Mouse (Mus musculus): ENCODE results near the gene Nudt2. TPM values are rescaled to one million over a fixed set of nuclear protein-coding genes. Genes with fewer than 3 reads are reported as not detected.

Gene Nudt2
- polyA plus RNA-seq, 1 experiment from 2014 or later, result 63.5 TPM

DNA sequence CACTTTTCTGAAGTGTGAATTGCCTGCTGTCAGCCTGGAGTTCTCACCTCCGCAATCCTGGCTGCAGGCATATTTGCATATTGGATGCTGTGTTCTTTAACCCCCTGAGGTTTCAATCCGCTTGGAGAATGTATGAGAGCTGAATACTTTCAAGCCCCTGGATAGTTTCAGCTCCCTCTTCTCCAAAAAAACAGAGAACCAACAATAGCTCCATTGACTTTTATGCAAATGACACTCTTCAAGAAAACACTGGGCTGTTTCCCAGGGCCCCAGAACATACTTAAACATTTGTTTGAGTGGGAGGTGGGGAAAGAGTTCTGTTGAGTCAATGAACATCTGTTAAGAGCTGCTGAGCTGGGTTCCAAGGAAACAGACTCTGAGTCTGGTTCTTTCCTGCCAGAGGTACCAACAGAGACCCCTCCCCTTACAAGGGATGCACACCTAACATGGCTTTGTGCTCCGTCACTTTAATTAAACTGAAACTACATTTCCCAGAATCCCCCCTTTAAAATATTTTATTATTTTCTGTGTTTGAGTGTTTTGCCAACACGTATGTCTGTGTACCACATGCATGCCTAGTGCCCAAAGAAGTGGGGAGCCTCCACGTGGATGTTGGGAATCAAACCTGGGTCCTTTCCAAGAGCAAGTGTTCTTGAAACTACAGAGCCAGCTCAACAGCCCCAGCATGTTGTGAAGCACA, 5.9 kb downstream of the Nudt2 start:
- H3K9ac ChIP-seq (replicated peaks), result no peak overlapping the region
- H3K27ac ChIP-seq (replicated peaks), result peak overlapping the region; percentile 55
- H3K4me2 ChIP-seq (replicated peaks), result no peak overlapping the region; the same call in 1 of the 2 replicates

DNA sequence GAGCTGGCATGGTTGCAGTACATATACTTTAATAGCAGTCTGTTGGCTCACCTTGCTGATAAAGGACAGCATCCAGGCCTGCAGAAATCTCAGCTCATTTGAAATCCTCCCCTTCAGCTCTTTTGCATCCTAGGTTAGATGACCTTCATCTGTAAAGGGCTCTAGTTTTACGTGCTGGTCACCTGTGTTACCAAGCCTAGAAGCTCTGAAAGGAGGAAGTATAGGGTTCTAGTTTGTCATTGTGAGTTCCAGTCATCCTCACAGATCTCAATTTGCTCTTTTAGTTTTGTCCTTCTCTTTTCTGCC, 6.4 kb downstream of the Nudt2 start:
- H3K36me3 ChIP-seq, result 0 out of 2 replicates have a peak, but pooled peaks cover 6% of the 10 kb centered on the region
- H3K9me3 ChIP-seq, result no peaks in the 10 kb centered on the region
- H3K9ac ChIP-seq (replicated peaks), result no peak overlapping the region
- no peaks in the 10 kb centered on the region for H3K27me3 ChIP-seq
- ATAC-seq (ENCODE audit: low FRiP score, low read depth), result no peak
- no peak overlapping the region for H3K4me3 ChIP-seq
- peaks cover 28% of the 10 kb centered on the region for H3K4me1 ChIP-seq
- H3K27ac ChIP-seq (replicated peaks), result peak overlapping the region; percentile 55
- WGBS, result 79% methylated on average over 1 of the region's 1 CpGs
- H3K4me2 ChIP-seq (replicated peaks), result no peak overlapping the region

More for the DNA sequence above, 5.9 kb downstream of the Nudt2 start:
- peaks cover 30% of the 10 kb centered on the region for H3K4me1 ChIP-seq
- no peaks in the 10 kb centered on the region for H3K27me3 ChIP-seq
- H3K36me3 ChIP-seq, result 0 out of 2 replicates have a peak, but pooled peaks cover 6% of the 10 kb centered on the region
- H3K4me3 ChIP-seq, result no peak overlapping the region
- no peaks in the 10 kb centered on the region for H3K9me3 ChIP-seq
- peak; percentile 73 for ATAC-seq (ENCODE audit: low FRiP score, low read depth)
- 30% methylated on average over 5 of the region's 5 CpGs for WGBS

DNA sequence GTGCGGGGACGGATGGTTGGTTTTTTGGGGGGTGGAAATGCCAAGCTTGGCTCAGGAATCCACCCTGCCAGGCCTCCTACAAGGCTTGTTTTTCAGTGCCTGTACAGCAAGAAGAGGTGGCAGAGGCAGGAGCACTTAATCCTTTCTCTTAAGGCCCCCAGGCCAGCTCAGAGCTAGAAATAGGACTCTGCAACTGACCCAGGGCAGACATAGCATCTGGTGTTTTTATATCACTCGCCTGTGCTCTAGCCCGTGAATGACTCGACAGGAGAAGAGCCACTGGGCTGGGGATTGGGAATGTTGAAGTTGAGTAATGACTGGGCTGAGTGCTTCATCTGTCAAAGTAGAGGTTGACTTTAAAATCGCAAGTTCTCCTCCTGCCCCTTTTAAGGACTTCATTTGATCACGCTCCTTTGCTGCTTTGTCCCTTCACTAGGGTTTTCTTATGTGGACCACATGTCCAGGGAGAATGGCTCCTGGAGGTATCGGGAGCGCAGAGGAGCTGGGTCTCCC, 12.8 kb downstream of the Nudt2 start:
- no peak for ATAC-seq (ENCODE audit: low FRiP score, low read depth)
- peaks cover 9% of the 10 kb centered on the region; the same call in 1 of the 2 replicates for H3K36me3 ChIP-seq
- no peak overlapping the region for H3K9ac ChIP-seq (replicated peaks)
- H3K9me3 ChIP-seq, result no peaks in the 10 kb centered on the region
- no peaks in the 10 kb centered on the region for H3K27me3 ChIP-seq
- no peak overlapping the region for H3K4me3 ChIP-seq
- 89% methylated on average over 9 of the region's 9 CpGs for WGBS
- H3K27ac ChIP-seq (replicated peaks), result no peak overlapping the region
- H3K4me2 ChIP-seq (replicated peaks), result no peak overlapping the region
- no peaks in the 10 kb centered on the region for H3K4me1 ChIP-seq

DNA sequence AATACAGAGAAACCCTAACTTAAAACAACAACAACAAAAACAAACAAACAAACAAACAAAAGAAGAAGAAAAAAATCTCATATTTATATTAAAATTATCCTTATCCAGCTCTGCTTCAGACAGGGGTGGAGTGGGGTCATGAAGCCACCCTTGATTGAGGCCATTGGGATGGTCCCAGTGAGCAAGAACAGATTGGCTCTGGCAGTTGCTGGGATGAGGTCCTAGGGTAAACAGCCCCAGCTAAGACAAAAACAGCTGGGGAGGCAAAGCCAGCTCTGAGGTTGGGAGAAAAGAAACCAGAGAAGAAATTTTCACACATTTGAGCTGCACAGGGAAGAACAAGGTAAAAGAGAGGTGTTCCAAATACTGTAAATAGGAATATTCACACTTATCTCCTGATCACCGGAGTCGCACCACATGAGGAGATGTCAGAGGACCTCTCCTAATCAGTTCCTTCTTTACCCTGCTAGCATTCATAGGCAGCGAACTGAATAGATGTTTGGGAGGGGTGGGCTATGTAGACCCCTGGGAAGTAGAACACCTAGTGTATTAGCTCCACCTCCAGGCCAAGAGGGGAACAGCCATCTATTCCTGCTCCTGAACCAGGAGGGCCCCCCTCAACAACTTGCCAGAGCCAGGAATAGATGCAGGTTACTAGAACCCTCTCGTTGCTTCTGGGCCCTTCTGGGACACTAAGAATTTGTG, 14.0 kb downstream of the Nudt2 start:
- no peaks in the 10 kb centered on the region for H3K27me3 ChIP-seq
- H3K4me1 ChIP-seq, result no peaks in the 10 kb centered on the region
- no peak overlapping the region for H3K4me3 ChIP-seq
- H3K4me2 ChIP-seq (replicated peaks), result no peak overlapping the region
- peaks cover 4% of the 10 kb centered on the region; the same call in 1 of the 2 replicates for H3K36me3 ChIP-seq
- no peak overlapping the region for H3K27ac ChIP-seq (replicated peaks)
- no peaks in the 10 kb centered on the region for H3K9me3 ChIP-seq
- ATAC-seq (ENCODE audit: low FRiP score, low read depth), result no peak
- no peak overlapping the region for H3K9ac ChIP-seq (replicated peaks)
- 68% methylated on average over 4 of the region's 4 CpGs for WGBS

DNA sequence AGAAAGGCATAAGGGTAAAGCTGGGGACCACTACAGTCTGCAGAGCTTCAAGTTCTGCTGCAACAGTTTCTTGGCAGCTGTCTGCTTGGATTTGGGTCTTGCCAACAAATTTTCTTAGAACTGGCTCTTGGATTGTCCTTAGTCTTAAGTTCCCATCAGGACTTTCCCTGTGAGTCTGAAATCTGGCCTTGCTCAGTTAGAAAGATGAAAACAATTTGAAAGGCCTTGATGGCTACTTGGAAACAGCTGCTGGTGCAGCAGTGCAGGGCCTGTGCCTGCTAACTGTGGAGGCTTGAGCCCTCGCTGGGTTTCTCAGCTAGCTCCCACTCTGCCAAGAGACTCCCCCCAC, 14.5 kb downstream of the Nudt2 start:
- H3K4me3 ChIP-seq, result no peak overlapping the region
- WGBS, result 78% methylated on average over 1 of the region's 1 CpGs
- ATAC-seq (ENCODE audit: low FRiP score, low read depth), result no peak

DNA sequence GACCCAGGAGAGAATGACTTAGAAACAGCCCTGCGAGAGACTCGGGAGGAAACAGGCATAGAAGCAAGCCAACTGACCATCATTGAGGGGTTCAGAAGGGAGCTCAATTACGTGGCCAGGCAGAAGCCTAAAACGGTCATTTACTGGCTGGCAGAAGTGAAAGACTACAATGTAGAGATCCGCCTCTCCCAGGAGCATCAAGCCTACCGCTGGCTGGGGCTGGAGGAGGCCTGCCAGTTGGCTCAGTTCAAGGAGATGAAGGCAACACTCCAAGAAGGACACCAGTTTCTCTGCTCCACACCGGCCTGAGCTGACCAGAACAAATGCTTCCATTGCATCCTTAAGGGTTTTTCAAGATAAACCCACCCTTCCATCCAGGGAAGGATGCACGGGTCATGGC, 15.3 kb downstream of the Nudt2 start:
- no peaks in the 10 kb centered on the region for H3K9me3 ChIP-seq
- 90% methylated on average over 8 of the region's 8 CpGs for WGBS
- no peak for ATAC-seq (ENCODE audit: low FRiP score, low read depth)
- peaks cover 3% of the 10 kb centered on the region; the same call in 1 of the 2 replicates for H3K36me3 ChIP-seq
- no peak overlapping the region for H3K4me2 ChIP-seq (replicated peaks)
- no peaks in the 10 kb centered on the region for H3K27me3 ChIP-seq
- no peak overlapping the region for H3K9ac ChIP-seq (replicated peaks)
- H3K27ac ChIP-seq (replicated peaks), result no peak overlapping the region
- no peak overlapping the region for H3K4me3 ChIP-seq
- no peaks in the 10 kb centered on the region for H3K4me1 ChIP-seq

More for the DNA sequence above, 14.5 kb downstream of the Nudt2 start:
- H3K9me3 ChIP-seq, result no peaks in the 10 kb centered on the region
- peaks cover 3% of the 10 kb centered on the region; the same call in 1 of the 2 replicates for H3K36me3 ChIP-seq
- no peaks in the 10 kb centered on the region for H3K4me1 ChIP-seq
- H3K9ac ChIP-seq (replicated peaks), result no peak overlapping the region
- H3K27ac ChIP-seq (replicated peaks), result no peak overlapping the region
- H3K4me2 ChIP-seq (replicated peaks), result no peak overlapping the region
- H3K27me3 ChIP-seq, result no peaks in the 10 kb centered on the region

DNA sequence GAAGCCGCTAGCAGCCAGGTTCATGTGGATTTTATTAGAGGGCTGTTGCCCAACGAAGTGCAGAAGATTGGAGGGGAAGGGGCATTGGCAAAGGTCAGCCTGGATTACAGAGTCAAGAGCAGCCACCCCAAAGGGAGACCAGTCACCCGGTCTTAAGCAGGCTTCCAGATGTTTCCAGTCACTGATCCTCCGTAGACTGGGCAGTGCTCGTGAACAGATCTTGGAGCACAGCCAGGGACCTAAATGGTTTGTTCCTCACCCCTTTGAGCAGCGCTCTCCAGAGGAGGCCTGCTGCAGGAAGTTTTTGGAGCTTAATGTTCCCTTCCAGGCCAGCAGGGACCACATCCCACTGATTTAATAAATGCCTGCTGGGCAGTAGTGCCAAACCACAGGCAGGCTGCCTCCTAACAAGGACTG, 16.7 kb downstream of the Nudt2 start:
- ATAC-seq (ENCODE audit: low FRiP score, low read depth), result no peak
- no peak overlapping the region for H3K4me2 ChIP-seq (replicated peaks)
- no peaks in the 10 kb centered on the region for H3K4me1 ChIP-seq
- H3K27me3 ChIP-seq, result no peaks in the 10 kb centered on the region
- H3K27ac ChIP-seq (replicated peaks), result no peak overlapping the region
- WGBS, result 63% methylated on average over 6 of the region's 6 CpGs
- H3K4me3 ChIP-seq, result no peak overlapping the region
- peaks cover 3% of the 10 kb centered on the region; the same call in 1 of the 2 replicates for H3K36me3 ChIP-seq
- H3K9me3 ChIP-seq, result no peaks in the 10 kb centered on the region
- H3K9ac ChIP-seq (replicated peaks), result no peak overlapping the region

DNA sequence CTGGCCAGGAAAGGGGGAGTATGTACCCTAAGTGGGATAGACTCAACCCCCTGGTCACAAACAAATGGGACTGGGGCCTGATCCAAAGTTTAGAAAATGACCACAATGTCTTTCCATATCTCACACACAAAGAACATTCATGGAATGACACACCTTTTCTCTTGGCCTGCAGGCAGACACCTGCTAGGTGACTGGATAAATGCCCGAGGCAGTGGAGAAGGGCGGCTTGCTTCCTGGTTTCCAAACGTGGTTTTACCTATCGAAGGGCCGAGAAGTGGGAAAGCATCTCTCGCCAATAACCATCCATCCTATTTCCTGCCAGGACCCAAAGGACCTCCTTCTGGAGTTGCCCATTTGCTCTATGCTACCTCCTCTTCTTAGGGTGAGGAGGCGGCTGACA, 28.0 kb downstream of the Nudt2 start:
- Histone ChIP-seq H3K27me3 (peaks cover 41% of the 10 kb centered on the region), H3K4me1 (peaks cover 8% of the 10 kb centered on the region), H3K4me2 (replicated peaks) (no peak overlapping the region), H3K9ac (replicated peaks) (no peak overlapping the region), H3K4me3 (no peak overlapping the region), H3K9me3 (no peaks in the 10 kb centered on the region), H3K36me3 (0 out of 2 replicates have a peak, but pooled peaks cover 3% of the 10 kb centered on the region), H3K27ac (replicated peaks) (no peak overlapping the region)
- ATAC-seq (ENCODE audit: low FRiP score, low read depth), result no peak
- WGBS, result 85% methylated on average over 7 of the region's 7 CpGs

DNA sequence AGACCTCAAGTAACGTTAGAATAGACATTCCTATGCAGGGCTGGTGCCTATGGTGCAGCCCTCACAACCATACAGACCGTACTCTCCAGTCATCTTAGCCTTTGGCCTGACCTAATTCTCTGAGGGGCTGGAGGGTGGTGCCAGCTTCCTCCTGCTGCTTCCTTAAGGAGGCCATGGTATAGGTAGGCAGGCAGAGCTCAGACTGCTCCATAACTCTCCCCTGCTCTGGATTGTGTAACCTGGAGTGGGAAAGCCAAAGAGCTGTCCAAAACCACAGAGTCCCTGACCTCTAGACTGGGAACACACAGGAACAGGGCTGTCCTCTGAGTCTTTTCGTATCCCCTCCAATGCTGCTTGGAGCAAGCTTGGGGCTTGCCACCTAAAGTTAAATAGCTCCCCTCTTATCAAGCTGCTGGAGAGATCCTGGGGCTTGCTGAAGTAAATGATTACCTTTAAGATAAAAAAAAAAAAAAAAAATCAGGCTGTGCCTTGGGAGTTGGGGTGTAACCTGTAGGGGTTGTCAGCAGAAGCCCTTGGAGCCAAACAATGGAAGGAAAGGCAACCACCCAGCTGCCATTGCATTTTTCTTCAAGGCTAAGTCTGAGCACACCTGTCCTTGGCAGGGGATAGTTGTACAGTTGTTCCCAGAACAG, 28.6 kb downstream of the Nudt2 start:
- Histone ChIP-seq H3K27me3 (peaks cover 48% of the 10 kb centered on the region), H3K4me3 (no peak overlapping the region), H3K27ac (replicated peaks) (no peak overlapping the region), H3K4me2 (replicated peaks) (no peak overlapping the region), H3K4me1 (peaks cover 14% of the 10 kb centered on the region), H3K36me3 (0 out of 2 replicates have a peak, but pooled peaks cover 3% of the 10 kb centered on the region), H3K9ac (replicated peaks) (no peak overlapping the region), H3K9me3 (no peaks in the 10 kb centered on the region)
- WGBS, result 82% methylated on average over 3 of the region's 3 CpGs
- ATAC-seq (ENCODE audit: low FRiP score, low read depth), result no peak

DNA sequence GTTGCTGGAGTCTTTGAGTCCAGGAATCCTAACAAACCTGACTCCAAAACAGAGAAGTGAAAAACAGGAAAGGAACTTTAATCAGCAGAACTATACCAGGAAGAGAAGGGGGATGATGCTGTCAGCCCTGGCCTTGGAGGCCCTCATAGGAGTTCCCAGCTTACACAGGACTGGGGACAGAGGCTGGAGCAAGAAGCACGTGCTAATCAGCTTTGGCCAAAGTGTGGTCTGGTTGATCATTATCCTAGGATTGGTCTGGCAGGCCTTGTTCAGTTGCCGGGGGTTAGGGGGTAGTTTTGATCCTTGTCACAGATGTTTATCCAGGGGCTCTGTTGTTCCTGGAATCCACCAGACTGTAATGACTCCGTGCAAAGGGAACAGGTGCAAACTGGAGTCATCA, 29.4 kb downstream of the Nudt2 start:
- 56% methylated on average over 3 of the region's 3 CpGs for WGBS
- H3K9ac ChIP-seq (replicated peaks), result no peak overlapping the region
- H3K27me3 ChIP-seq, result peaks cover 56% of the 10 kb centered on the region
- ATAC-seq (ENCODE audit: low FRiP score, low read depth), result no peak
- 0 out of 2 replicates have a peak, but pooled peaks cover 3% of the 10 kb centered on the region for H3K36me3 ChIP-seq
- no peak overlapping the region for H3K4me2 ChIP-seq (replicated peaks)
- H3K4me1 ChIP-seq, result peaks cover 22% of the 10 kb centered on the region
- no peaks in the 10 kb centered on the region for H3K9me3 ChIP-seq
- no peak overlapping the region for H3K4me3 ChIP-seq
- no peak overlapping the region for H3K27ac ChIP-seq (replicated peaks)

DNA sequence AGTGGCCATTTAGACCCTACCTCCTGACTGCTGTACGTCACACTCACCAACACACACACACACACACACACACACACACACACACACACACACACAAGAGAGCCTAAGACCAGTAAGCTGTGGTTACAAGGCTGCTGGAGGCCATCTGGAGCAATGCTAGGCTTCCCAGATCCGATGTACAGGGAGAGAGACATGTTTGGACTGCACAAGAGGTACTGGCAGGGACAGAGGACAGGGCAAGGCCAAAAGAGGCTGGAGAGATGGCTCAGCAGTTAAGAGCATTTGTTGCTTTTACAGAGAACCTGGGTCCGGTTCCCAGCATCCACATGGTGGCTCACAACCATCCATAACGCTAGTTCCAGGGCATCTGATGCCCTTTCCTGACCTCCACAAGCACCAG, 30.1 kb downstream of the Nudt2 start:
- ATAC-seq (ENCODE audit: low FRiP score, low read depth), result no peak
- Histone ChIP-seq H3K4me2 (replicated peaks) (no peak overlapping the region), H3K4me3 (no peak overlapping the region), H3K9ac (replicated peaks) (no peak overlapping the region), H3K9me3 (no peaks in the 10 kb centered on the region), H3K36me3 (0 out of 2 replicates have a peak, but pooled peaks cover 3% of the 10 kb centered on the region), H3K27me3 (peaks cover 63% of the 10 kb centered on the region), H3K27ac (replicated peaks) (no peak overlapping the region), H3K4me1 (peaks cover 23% of the 10 kb centered on the region)
- 83% methylated on average over 4 of the region's 4 CpGs for WGBS

DNA sequence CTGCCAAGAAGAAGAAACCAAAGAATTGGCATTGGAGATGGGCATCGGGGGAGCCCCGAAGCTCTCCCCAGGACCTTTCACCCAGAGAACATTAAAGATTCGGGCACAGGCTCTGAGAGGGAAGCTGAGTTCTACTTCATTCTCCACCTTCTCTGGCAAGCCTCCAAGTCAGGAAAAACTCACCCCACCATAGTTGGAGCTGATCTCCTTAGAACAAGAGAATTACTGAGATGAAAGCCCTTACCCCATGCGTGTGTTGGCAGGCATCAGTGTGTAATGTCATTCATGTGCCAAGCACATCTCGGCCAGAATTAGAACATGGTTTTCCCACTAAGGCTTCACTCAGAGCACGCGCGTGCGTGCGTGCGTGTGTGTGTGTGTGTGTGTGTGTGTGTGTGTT, 30.9 kb downstream of the Nudt2 start:
- 0 out of 2 replicates have a peak, but pooled peaks cover 3% of the 10 kb centered on the region for H3K36me3 ChIP-seq
- ATAC-seq (ENCODE audit: low FRiP score, low read depth), result no peak

More for the DNA sequence above, 30.9 kb downstream of the Nudt2 start:
- H3K4me3 ChIP-seq, result no peak overlapping the region
- no peak overlapping the region for H3K4me2 ChIP-seq (replicated peaks)
- H3K9me3 ChIP-seq, result no peaks in the 10 kb centered on the region
- peaks cover 23% of the 10 kb centered on the region for H3K4me1 ChIP-seq
- H3K9ac ChIP-seq (replicated peaks), result no peak overlapping the region
- H3K27ac ChIP-seq (replicated peaks), result no peak overlapping the region
- 88% methylated on average over 11 of the region's 11 CpGs for WGBS
- peaks cover 70% of the 10 kb centered on the region for H3K27me3 ChIP-seq
